Mouse (Mus musculus): ENCODE measurements around the gene Schip1. TPM values are rescaled to one million over a fixed set of nuclear protein-coding genes. Genes with fewer than 3 reads are reported as not detected.

The Schip1 gene
- polyA plus RNA-seq, 1 experiment from 2014 or later: 188 TPM

Other genes starting within 250 kb of the Schip1 start
- gene Iqcj, start 172.6 kb upstream of the Schip1 start, polyA plus RNA-seq (2014; fragmentation: Nextera tagmentation; extraction: Ambion mirVana): 1.1 and 1.9 TPM in 2 replicates
- 4.7 and 6.8 TPM in 2 replicates for gene Iqschfp, start 172.6 kb upstream of the Schip1 start, polyA plus RNA-seq (2014; fragmentation: Nextera tagmentation; extraction: Ambion mirVana)